ENCODE assay signal across 10 mouse cellular contexts in genomic region chr3:10684885-10685500, GRCm38 (mm10).
A peak's percentile ranks its signal among the peaks of the same experiment; 100 is the strongest.
DNase-seq lines count a peak whose midpoint lies in the region; ATAC-seq and TF ChIP-seq lines count a peak whose summit lies in the region.
"Had no signal": no experiment of that assay in that cellular context is flagged by ENCODE, and none has a peak within 500 bp of the region (broad histone marks: within the 10 kb centered on the region; RNA-seq: fewer than 3 reads in every experiment).

No protein-coding gene starts in this region.

- peak; percentile 84 for ATAC-seq in forebrain, embryonic 11.5 days (replicated peaks; ENCODE audit: low FRiP score)
- 0 out of 2 replicates have a peak, but pooled peaks have one; percentile 58 for ATAC-seq in kidney, embryonic 15.5 days (replicated peaks; ENCODE audit: low FRiP score)
- ATAC-seq in liver, embryonic 14.5 days (ENCODE audit: insufficient read depth) = no peak
- no peak for ATAC-seq in monocyte, adult 5-6 weeks (replicated peaks; ENCODE audit: insufficient number of reproducible peaks, low FRiP score, low TSS enrichment, poor library complexity, severe bottlenecking)

- TF ChIP-seq EP300 in liver, embryonic 14.5 days (IDR thresholded peaks at IDR 0.05; ENCODE audit: low read depth) = no peak

- no peak overlapping the region for H3K4me2 ChIP-seq in forebrain, embryonic 11.5 days (ENCODE audit: low read depth, low read length, severe bottlenecking)
- no peak overlapping the region for H3K4me2 ChIP-seq in kidney, embryonic 15.5 days
- no peak overlapping the region for H3K4me2 ChIP-seq in liver, embryonic 14.5 days (ENCODE audit: low read depth)
- H3K4me2 ChIP-seq: lung, embryonic 15.5 days had no signal

- no peak overlapping the region for H3K4me3 ChIP-seq in forebrain, embryonic 11.5 days (ENCODE audit: low read depth, low read length)
- H3K4me3 ChIP-seq in kidney, embryonic 15.5 days (replicated peaks) = no peak overlapping the region
- H3K4me3 ChIP-seq in liver, embryonic 14.5 days (ENCODE audit: insufficient read depth in 1 of 2, low read depth in 2 of 2, low read length in 2 of 2) = no peak overlapping the region
- H3K4me3 ChIP-seq: embryonic facial prominence, embryonic 13.5 days; lung, embryonic 15.5 days had no signal

- no peaks in the 10 kb centered on the region for H3K4me1 ChIP-seq in forebrain, embryonic 11.5 days (replicated peaks; ENCODE audit: control insufficient read depth, insufficient read depth, low read length)
- no peaks in the 10 kb centered on the region for H3K4me1 ChIP-seq in kidney, embryonic 15.5 days
- no peaks in the 10 kb centered on the region for H3K4me1 ChIP-seq in liver, embryonic 14.5 days (replicated peaks; ENCODE audit: control insufficient read depth in 2 of 2, insufficient read depth in 2 of 2, low read length in 1 of 2)
- H3K4me1 ChIP-seq: lung, embryonic 15.5 days had no signal

- TF ChIP-seq CTCF in liver, embryonic 14.5 days (IDR thresholded peaks at IDR 0.05; ENCODE audit: low read depth) = peak; percentile 44; the same call in 1 of the 2 replicates

- no peak overlapping the region for H3K27ac ChIP-seq in forebrain, embryonic 11.5 days (ENCODE audit: low read depth, low read length)
- H3K27ac ChIP-seq in kidney, embryonic 15.5 days = no peak overlapping the region
- H3K27ac ChIP-seq in liver, embryonic 14.5 days = no peak overlapping the region
- H3K27ac ChIP-seq: embryonic facial prominence, embryonic 13.5 days; lung, embryonic 15.5 days had no signal

- H3K9ac ChIP-seq in forebrain, embryonic 11.5 days (ENCODE audit: low read length) = no peak overlapping the region
- no peak overlapping the region for H3K9ac ChIP-seq in kidney, embryonic 15.5 days
- no peak overlapping the region for H3K9ac ChIP-seq in liver, embryonic 14.5 days (replicated peaks)
- H3K9ac ChIP-seq: embryonic facial prominence, embryonic 13.5 days; lung, embryonic 15.5 days had no signal

- no peaks in the 10 kb centered on the region for H3K27me3 ChIP-seq in forebrain, embryonic 11.5 days (ENCODE audit: control insufficient read depth, insufficient read depth, low read length)
- no peaks in the 10 kb centered on the region for H3K27me3 ChIP-seq in kidney, embryonic 15.5 days
- H3K27me3 ChIP-seq in liver, embryonic 14.5 days (ENCODE audit: control insufficient read depth, insufficient read depth, low read length) = no peaks in the 10 kb centered on the region
- H3K27me3 ChIP-seq: embryonic facial prominence, embryonic 13.5 days; lung, embryonic 15.5 days had no signal

- peak; percentile 1 for DNase-seq in ovary, adult 18-20 months (ENCODE audit: low spot score)
- no peak for DNase-seq in ovary, postnatal 10 days (ENCODE audit: low spot score)
- peak; percentile 7 for DNase-seq in c-Kit-positive CD71-negative TER-119-negative erythroid progenitor cells, embryonic 14.5 days (ENCODE audit: low read depth)
- peak; percentile 65 for DNase-seq in forebrain, embryonic 11.5 days (ENCODE audit: low spot score)
- no peak for DNase-seq in liver, embryonic 14.5 days (ENCODE audit: low read depth in 3 of 3, low spot score in 3 of 3)
- peak; percentile 44 for DNase-seq in retina, adult 2 months (ENCODE audit: low read depth, low spot score)

- no peaks in the 10 kb centered on the region for H3K36me3 ChIP-seq in forebrain, embryonic 11.5 days (ENCODE audit: control insufficient read depth, insufficient read depth, low read length)
- H3K36me3 ChIP-seq in kidney, embryonic 15.5 days = no peaks in the 10 kb centered on the region
- H3K36me3 ChIP-seq in liver, embryonic 14.5 days (replicated peaks; ENCODE audit: control insufficient read depth, insufficient read depth, low read depth) = no peaks in the 10 kb centered on the region
- H3K36me3 ChIP-seq: embryonic facial prominence, embryonic 13.5 days; lung, embryonic 15.5 days had no signal

- WGBS in forebrain, embryonic 11.5 days = 68% methylated on average over 6 of the region's 6 CpGs
- 60% methylated on average over 6 of the region's 6 CpGs for WGBS in kidney, embryonic 15.5 days
- WGBS in liver, embryonic 14.5 days (ENCODE audit: insufficient replicate concordance) = 52% methylated on average over 6 of the region's 6 CpGs

- H3K9me3 ChIP-seq in forebrain, embryonic 11.5 days (ENCODE audit: control insufficient read depth, low read length) = no peaks in the 10 kb centered on the region
- no peaks in the 10 kb centered on the region for H3K9me3 ChIP-seq in kidney, embryonic 15.5 days (replicated peaks)
- H3K9me3 ChIP-seq in liver, embryonic 14.5 days (ENCODE audit: control insufficient read depth, low read length) = no peaks in the 10 kb centered on the region
- H3K9me3 ChIP-seq: embryonic facial prominence, embryonic 13.5 days; lung, embryonic 15.5 days had no signal

Comparison
In these comparisons a context has a peak if more than half of its experiments do, and no peak if none do; other contexts are left out.
1. DNase-seq: peak in ovary, adult 18-20 months (single experiment), c-Kit-positive CD71-negative TER-119-negative erythroid progenitor cells, embryonic 14.5 days (single experiment), forebrain, embryonic 11.5 days (single experiment) and retina, adult 2 months (single experiment); none in ovary, postnatal 10 days (single experiment) and liver, embryonic 14.5 days (0 of 3).
2. ATAC-seq: peak in forebrain, embryonic 11.5 days (single experiment) and kidney, embryonic 15.5 days (single experiment); none in liver, embryonic 14.5 days (single experiment) and monocyte, adult 5-6 weeks (single experiment).